Mouse (Mus musculus) liver, postnatal 0 days (tissue): ENCODE measurements at regions not wholly inside any gene's neighbourhood (a gene's known extent, or its start where the extent isn't known, plus 50 kb on each side); places are given as distances from the start of the nearest gene placed in this dataset.

Source experiments
- CTCF ChIP-seq: sonication (generic); IDR thresholded peaks from 2 replicates; pipeline ENCODE4 v1.5.1; 2016; ENCODE audit warnings: antibody characterized with exemption, low read depth
- EP300 ChIP-seq: IDR thresholded peaks from 2 replicates; pipeline ENCODE4 v1.6.1; 2016; ENCODE audit warnings: antibody characterized with exemption, low read depth, mild to moderate bottlenecking

DNA sequence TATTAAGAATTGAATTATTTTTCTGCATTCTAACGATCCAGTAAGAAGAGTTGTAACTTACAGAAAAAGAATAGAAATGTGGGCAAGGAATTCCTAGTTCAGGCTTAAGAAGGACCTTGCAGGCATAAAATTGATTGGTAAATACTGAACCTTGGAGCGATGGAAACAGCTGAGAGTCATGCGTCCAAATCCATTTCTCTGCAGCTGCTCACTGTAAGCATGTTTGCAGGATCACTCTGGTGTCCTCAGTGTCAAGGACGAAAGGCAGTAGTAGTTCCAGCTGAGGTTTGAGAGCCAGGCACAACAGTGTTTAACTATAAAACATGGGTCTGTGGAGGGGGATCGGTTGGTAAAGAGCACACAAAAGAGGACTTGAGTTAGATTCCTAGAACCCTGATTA is 89.1 kb upstream of the Rgma start:
- no peak for TF ChIP-seq CTCF
- TF ChIP-seq EP300 = no peak
